Mouse (Mus musculus): ENCODE data around the gene Cyp2a22.
"Not testable (repeated sequence)": the region's sequence is repeated elsewhere in the genome, so short reads cannot be mapped to it uniquely, and the experiment has no call there.

Gene Cyp2a22

DNA sequence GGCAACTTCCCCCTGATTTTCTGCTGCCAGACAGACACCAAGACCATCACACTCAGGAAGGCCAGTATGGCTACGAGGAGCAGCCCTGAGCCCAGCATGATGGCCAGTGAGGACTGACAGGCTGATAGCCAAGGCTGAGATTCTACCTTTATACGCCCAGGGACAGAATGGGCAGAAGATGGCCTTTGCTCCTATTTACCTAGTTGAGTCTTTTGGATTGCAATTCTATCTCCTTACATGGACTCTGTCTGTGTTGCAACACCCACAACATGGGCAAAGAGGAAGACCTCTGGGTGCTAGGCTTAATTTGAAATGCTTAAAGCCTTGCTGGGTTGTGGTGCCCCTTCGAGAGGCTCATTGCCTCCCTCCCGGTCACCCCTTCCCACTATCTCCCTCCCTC, at the start of gene Cyp2a22:
Gene Cyp2a22 (minus strand): TSS at position 123 of the 400 bp plus-strand sequence.
- DNase-seq (ENCODE audit: extremely low spot score, low read depth, low spot score), result no peak

DNA sequence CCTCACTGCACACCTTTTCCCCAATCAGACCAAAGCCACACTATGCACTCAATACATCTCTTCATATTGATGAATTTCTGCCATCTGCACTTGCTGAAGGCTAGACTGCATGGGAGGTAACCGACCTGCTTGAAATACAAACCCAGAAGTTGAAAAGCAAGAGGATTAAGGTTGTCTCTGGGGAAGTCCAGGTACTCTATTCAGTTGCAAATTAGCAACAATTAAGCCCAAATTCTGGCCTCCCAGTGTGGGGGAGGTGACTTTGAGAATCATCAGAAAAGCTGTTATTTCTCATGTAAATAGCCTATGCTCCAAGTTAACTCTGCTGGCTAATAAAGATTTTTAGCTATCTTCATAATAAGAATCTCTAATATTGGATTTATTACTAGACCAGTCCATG, 44.0 kb upstream of the Cyp2a22 start:
- DNase-seq (ENCODE audit: extremely low spot score, low read depth, low spot score), result not testable (repeated sequence)

DNA sequence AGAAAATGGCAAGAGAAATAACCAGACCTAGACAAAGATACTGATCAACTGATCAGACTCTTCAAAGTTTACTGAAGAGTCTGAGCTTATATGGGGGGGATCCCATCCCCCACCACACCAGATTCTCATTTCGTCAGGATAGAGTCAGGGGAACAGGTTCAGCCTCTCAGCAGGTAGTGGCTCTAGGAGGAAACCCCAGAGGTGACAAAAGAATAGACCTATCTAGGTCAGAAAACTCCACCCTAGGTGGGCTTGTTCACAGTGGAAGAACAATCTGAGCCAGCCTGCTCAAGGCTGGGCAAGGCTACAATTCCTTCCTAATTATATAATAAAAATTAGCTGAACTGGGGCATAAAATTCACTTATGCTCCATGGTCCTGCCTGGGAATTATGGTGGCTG, 43.4 kb upstream of the Cyp2a22 start:
- DNase-seq (ENCODE audit: extremely low spot score, low read depth, low spot score), result no peak

DNA sequence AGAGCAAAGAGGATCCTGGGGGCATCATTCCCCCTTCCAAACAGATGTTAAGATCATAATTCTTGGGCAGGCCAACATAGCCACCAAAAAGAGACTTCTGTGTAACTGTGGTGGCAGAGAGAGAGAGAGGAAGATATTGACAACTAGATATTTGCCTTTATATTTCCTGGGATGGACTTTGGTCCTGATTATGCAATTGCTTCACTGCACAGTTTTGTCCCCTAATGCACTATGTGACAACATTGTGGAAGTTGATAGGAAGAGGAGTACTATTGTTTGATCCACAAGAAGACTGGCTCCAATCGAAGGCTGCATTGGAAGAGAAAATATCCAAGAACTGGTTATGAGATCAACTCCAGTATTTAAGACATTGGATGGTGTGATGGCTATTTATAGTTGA, 42.8 kb upstream of the Cyp2a22 start:
- not testable (repeated sequence) for DNase-seq (ENCODE audit: extremely low spot score, low read depth, low spot score)

DNA sequence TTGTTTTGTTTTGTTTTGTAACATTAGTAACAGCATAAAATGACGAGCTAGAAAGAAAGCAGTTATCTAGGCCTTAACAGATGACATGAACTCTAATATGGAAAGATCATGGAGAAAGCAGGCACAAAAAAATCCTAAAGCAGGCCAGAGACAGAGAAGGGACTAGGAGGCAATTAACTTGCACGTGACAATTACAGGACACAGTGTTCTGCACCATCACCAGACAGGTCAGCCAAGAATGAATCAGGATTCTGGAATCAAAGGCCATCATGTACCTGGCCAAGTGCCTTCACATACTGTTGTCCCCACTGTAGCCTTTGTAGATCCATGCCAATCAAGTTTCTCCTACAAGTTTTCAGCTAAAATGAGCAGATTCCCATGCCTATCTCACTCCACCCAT, 42.3 kb upstream of the Cyp2a22 start:
- not testable (repeated sequence) for DNase-seq (ENCODE audit: extremely low spot score, low read depth, low spot score)

DNA sequence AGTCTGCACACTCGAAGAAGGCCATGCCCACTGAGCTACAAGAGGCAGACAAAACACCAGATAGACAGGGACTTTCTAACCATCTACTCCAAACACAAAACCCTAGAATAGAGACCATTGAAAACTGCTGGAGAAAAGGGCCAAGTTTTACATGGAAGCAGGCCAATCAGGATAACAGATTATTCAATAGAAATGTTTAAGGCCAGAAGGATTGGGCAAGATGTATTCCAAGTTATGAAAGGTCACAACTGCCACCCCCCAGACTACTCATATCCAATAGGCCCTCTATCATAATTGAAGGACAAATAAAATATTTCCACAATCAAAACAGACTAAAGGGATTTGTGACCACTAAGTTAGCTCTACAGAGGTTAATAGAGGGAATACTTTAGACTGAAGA, 23.2 kb upstream of the Cyp2a22 start:
- DNase-seq (ENCODE audit: extremely low spot score, low read depth, low spot score), result not testable (repeated sequence)

DNA sequence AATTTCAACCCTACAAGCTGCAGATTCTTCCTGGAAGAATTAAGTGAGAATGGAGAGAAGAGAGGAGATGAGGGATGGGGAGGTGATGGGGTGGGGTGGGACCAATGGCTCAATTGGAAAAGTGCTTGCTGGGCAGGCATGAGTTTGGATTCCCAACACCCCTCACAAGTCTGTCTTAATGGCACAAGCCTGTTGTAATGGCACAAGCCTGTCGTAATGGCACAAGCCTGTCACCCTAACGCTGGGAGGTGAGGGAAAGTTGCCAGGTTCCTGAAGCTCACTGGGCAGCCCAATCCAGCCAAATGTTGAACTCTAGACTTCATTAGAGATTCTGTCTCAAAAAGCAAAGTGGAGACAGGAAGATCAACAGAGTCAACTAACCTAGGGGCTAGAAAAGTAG, 14.1 kb upstream of the Cyp2a22 start:
- DNase-seq (ENCODE audit: extremely low spot score, low read depth, low spot score), result not testable (repeated sequence)

DNA sequence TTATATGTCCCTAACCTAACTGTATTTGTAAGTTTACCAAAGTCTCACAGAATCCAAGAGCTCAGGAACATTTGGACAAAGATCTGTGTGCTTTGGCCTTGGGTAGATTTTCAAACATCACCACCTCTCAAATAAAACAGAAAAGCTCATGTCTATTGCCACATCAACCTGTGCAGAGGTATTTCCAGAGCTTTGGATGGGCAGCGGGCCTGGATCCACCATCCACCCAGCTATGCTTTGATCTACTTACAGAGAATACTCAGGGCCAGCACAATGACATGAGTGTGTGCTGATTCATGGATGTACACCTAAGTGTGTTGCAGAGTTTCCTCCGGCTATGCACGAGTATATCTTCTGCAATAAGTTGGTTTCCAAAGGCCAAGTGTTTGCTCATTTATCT, 13.5 kb upstream of the Cyp2a22 start:
- not testable (repeated sequence) for DNase-seq (ENCODE audit: extremely low spot score, low read depth, low spot score)

DNA sequence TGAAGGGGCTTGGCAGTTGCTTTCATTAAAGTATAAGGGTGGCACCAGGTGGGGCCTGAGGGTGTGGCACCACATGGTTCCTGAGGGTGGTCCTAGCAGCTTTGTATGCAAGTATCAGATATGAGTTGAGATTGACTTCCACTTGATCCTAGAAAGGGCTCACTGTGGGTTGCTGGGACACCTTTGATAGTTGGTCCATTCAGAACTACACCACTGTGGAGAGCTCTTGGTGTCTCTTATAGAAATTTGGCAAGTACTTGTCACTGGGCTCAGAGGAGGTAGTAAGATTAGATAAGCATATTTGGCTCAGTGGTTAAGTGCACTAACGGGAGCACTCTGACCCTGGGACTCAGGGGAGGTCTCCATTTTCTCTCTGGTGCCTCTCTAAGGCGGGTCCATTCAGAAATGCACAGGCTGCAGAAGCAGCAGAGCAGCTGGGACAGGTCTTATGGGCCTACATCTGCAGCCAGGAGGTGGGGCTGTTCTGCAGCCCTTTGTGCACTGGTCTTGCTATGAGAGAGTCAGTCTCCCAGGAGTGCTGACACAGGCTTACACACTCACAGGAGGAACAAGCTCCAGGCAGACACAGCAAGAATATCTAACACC, 2.2 kb upstream of the Cyp2a22 start:
- DNase-seq (ENCODE audit: extremely low spot score, low read depth, low spot score), result not testable (repeated sequence)

DNA sequence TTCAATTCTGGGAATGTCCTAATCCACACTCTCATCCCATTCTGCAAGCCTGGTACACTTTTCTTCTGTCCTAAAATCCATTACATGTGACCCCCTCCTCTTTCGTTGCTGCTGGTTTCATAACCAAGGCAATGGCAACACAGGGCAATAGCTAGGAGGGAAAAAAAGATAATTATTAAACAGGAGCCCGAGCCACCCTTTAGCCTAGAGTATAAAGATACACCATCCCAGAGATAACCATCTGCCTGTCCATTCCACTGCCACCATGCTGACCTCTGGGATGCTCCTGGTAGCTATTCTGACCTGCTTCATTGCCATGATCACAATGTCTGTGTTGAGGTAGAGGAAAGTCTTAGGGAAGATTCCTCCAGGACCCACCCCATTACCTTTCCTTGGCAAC, 22.1 kb downstream of the Cyp2a22 start:
- not testable (repeated sequence) for DNase-seq (ENCODE audit: extremely low spot score, low read depth, low spot score)

All from hindlimb bud, embryonic 11.5 days (tissue).